8 mouse cellular contexts compared by ENCODE assay signal in genomic region chr8:77473373-77473772, GRCm38 (mm10). TPM values are rescaled to one million over a fixed set of nuclear protein-coding genes. Genes with fewer than 3 reads are reported as not detected.
DNase-seq lines count a peak whose midpoint lies in the region; ATAC-seq and TF ChIP-seq lines count a peak whose summit lies in the region.

No protein-coding gene starts in this region.

- peak overlapping the region; percentile 15; the same call in 1 of the 2 replicates for H3K27ac ChIP-seq in embryonic fibroblast, embryonic 13.5 days (ENCODE audit: insufficient read depth, low read length)
- peak overlapping the region; percentile 36 for H3K27ac ChIP-seq in lung, embryonic 16.5 days (ENCODE audit: low read length)
- H3K27ac ChIP-seq in liver, embryonic 11.5 days (ENCODE audit: low read depth, low read length): no peak overlapping the region

- H3K4me3 ChIP-seq in embryonic fibroblast, embryonic 13.5 days (ENCODE audit: insufficient read depth, low read length): no peak overlapping the region
- no peak overlapping the region for H3K4me3 ChIP-seq in lung, embryonic 16.5 days (ENCODE audit: low read length)
- H3K4me3 ChIP-seq in liver, embryonic 11.5 days (ENCODE audit: low read depth, low read length): no peak overlapping the region

- no peak overlapping the region for H3K9ac ChIP-seq in lung, embryonic 16.5 days (ENCODE audit: low read length)
- H3K9ac ChIP-seq in liver, embryonic 11.5 days (ENCODE audit: low read depth, low read length): no peak overlapping the region

- WGBS in lung, embryonic 16.5 days: 51% methylated on average over 6 of the region's 6 CpGs
- WGBS in liver, embryonic 11.5 days: 74% methylated on average over 6 of the region's 6 CpGs

- no peak for TF ChIP-seq POLR2A in embryonic fibroblast, embryonic 13.5 days (IDR thresholded peaks at IDR 0.05; ENCODE audit: low read depth, low read length)

- TF ChIP-seq CTCF in embryonic fibroblast, embryonic 13.5 days (IDR thresholded peaks at IDR 0.05; ENCODE audit: borderline replicate concordance, insufficient read depth, low read length): no peak

- peak; percentile 83 for DNase-seq in 3T3-L1 (ENCODE audit: low read depth, low spot score)
- peak; percentile 35 to 61 for DNase-seq in adrenal gland, adult 18-20 months (ENCODE audit: low spot score in 2 of 2)
- peak; percentile 75 to 77 for DNase-seq in heart, postnatal 36 days
- DNase-seq in frontal cortex, postnatal 36 days (ENCODE audit: low spot score in 2 of 2): no peak
- no peak for DNase-seq in liver, embryonic 11.5 days (ENCODE audit: low spot score)

- H3K4me2 ChIP-seq in lung, embryonic 16.5 days (ENCODE audit: low read depth, low read length): no peak overlapping the region
- H3K4me2 ChIP-seq in liver, embryonic 11.5 days: no peak overlapping the region

- H3K4me1 ChIP-seq in embryonic fibroblast, embryonic 13.5 days (ENCODE audit: control insufficient read depth, insufficient read depth, low read length): peaks cover 6% of the 10 kb centered on the region; the same call in 1 of the 2 replicates
- H3K4me1 ChIP-seq in lung, embryonic 16.5 days (replicated peaks; ENCODE audit: control insufficient read depth, insufficient read depth, low read length): peaks cover 22% of the 10 kb centered on the region
- H3K4me1 ChIP-seq in liver, embryonic 11.5 days (replicated peaks; ENCODE audit: control insufficient read depth, insufficient read depth, low read length): peaks cover 10% of the 10 kb centered on the region

- ATAC-seq in lung, embryonic 16.5 days (ENCODE audit: low read depth): peak; percentile 46
- no peak for ATAC-seq in erythroblast, adult 5-6 weeks (replicated peaks; ENCODE audit: low FRiP score, poor library complexity, severe bottlenecking)
- ATAC-seq in liver, embryonic 11.5 days (replicated peaks; ENCODE audit: low FRiP score): no peak

- intact Hi-C loops in heart, postnatal 36 days (cut with DNase I): no loop called here

- H3K9me3 ChIP-seq in lung, embryonic 16.5 days (ENCODE audit: control insufficient read depth, low read length): no peaks in the 10 kb centered on the region
- no peaks in the 10 kb centered on the region for H3K9me3 ChIP-seq in liver, embryonic 11.5 days (ENCODE audit: control insufficient read depth, low read length)

- H3K27me3 ChIP-seq in lung, embryonic 16.5 days (ENCODE audit: control insufficient read depth, insufficient read depth, low read depth, low read length): no peaks in the 10 kb centered on the region
- H3K27me3 ChIP-seq in liver, embryonic 11.5 days (replicated peaks; ENCODE audit: control insufficient read depth, insufficient read depth, low read length): no peaks in the 10 kb centered on the region

- H3K36me3 ChIP-seq in lung, embryonic 16.5 days (ENCODE audit: control insufficient read depth, insufficient read depth, low read length): no peaks in the 10 kb centered on the region
- H3K36me3 ChIP-seq in liver, embryonic 11.5 days (ENCODE audit: control insufficient read depth, insufficient read depth, low read length): no peaks in the 10 kb centered on the region

RNA-seq across cellular contexts. Expression of gene Arhgap10, which starts 44.4 kb away (rescaled TPM):
- 10 to 100 TPM; 12.3 to 26.2 TPM for total RNA-seq in adrenal gland, adult 18-20 months (2021)
- polyA plus RNA-seq in embryonic fibroblast, embryonic 13.5 days (2011; ENCODE audit: insufficient read length, low read depth, missing spikeins): 32.1 and 41.4 TPM in 2 replicates
- total RNA-seq in heart, postnatal 36 days (2021): 10 to 100 TPM; 56.4 to 61.9 TPM
- polyA plus RNA-seq in lung, embryonic 16.5 days (2015; fragmentation: Nextera tagmentation; extraction: Ambion mirVana): 22.2 and 23.1 TPM in 2 replicates
- 2.1 and 2.3 TPM in 2 replicates for total RNA-seq in erythroblast, adult 5-6 weeks (2015; ENCODE audit: low replicate concordance)
- 2.6 and 3.2 TPM in 2 replicates for total RNA-seq in erythroblast, adult 5-6 weeks (2017; ENCODE audit: low replicate concordance)
- polyA plus RNA-seq in liver, embryonic 11.5 days (2014; fragmentation: Nextera tagmentation; extraction: Ambion mirVana): 20.1 and 20.2 TPM in 2 replicates

Comparison
In these comparisons a context has a peak if more than half of its experiments do, and no peak if none do; other contexts are left out.
1. DNase-seq: peak in 3T3-L1 (single experiment), adrenal gland, adult 18-20 months (2 of 2) and heart, postnatal 36 days (2 of 2); none in frontal cortex, postnatal 36 days (0 of 2) and liver, embryonic 11.5 days (single experiment).